In genomic region chr1:93373665-93374064, GRCm38 (mm10) we compare ENCODE assay signal across 29 mouse cellular contexts. TPM values are rescaled to one million over a fixed set of nuclear protein-coding genes. Genes with fewer than 3 reads are reported as not detected.
A peak's percentile ranks its signal among the peaks of the same experiment; 100 is the strongest.
DNase-seq lines count a peak whose midpoint lies in the region; ATAC-seq and TF ChIP-seq lines count a peak whose summit lies in the region.
"Had no signal": no experiment of that assay in that cellular context is flagged by ENCODE, and none has a peak within 500 bp of the region (broad histone marks: within the 10 kb centered on the region; RNA-seq: fewer than 3 reads in every experiment).

Gene Ano7, plus strand, starts transcription at chr1:93373930.

- no peaks in the 10 kb centered on the region for H3K27me3 ChIP-seq in kidney, embryonic 16.5 days (ENCODE audit: insufficient read depth, low read length)
- no peaks in the 10 kb centered on the region for H3K27me3 ChIP-seq in kidney, adult 2 months (replicated peaks; ENCODE audit: control insufficient read depth, insufficient read depth, low read length)
- no peaks in the 10 kb centered on the region for H3K27me3 ChIP-seq in stomach, embryonic 16.5 days (ENCODE audit: control insufficient read depth, insufficient read depth, low read length)
- H3K27me3 ChIP-seq: embryonic facial prominence, embryonic 13.5 days; forebrain, embryonic 13.5 days; lung, embryonic 15.5 days; neural tube, embryonic 15.5 days; Patski had no signal

- no peaks in the 10 kb centered on the region for H3K4me1 ChIP-seq in kidney, embryonic 16.5 days (ENCODE audit: insufficient read depth, low read length)
- H3K4me1 ChIP-seq in kidney, adult 2 months (ENCODE audit: control insufficient read depth, insufficient read depth, low read length), result no peaks in the 10 kb centered on the region
- H3K4me1 ChIP-seq in stomach, embryonic 16.5 days (ENCODE audit: control insufficient read depth, insufficient read depth, low read length), result peaks cover 4% of the 10 kb centered on the region; the same call in 1 of the 2 replicates
- H3K4me1 ChIP-seq: embryonic facial prominence, embryonic 13.5 days; forebrain, embryonic 13.5 days; heart, embryonic 10.5 days; lung, embryonic 15.5 days; neural tube, embryonic 15.5 days had no signal

- H3K27ac ChIP-seq in kidney, embryonic 16.5 days (ENCODE audit: low read length), result no peak within 1 kb of the TSS
- H3K27ac ChIP-seq in kidney, adult 2 months (ENCODE audit: insufficient read depth, low read depth, low read length), result no peak within 1 kb of the TSS
- H3K27ac ChIP-seq in stomach, embryonic 16.5 days (ENCODE audit: low read length), result no peak within 1 kb of the TSS
- H3K27ac ChIP-seq in gastrocnemius, adult 2 months, result no peak within 1 kb of the TSS
- H3K27ac ChIP-seq: embryonic facial prominence, embryonic 13.5 days; forebrain, embryonic 13.5 days; heart, embryonic 10.5 days; liver, embryonic 12.5 days; lung, embryonic 15.5 days; macrophage; neural tube, embryonic 15.5 days had no signal

- 77% methylated on average over 4 of the region's 4 CpGs for whole genome bisulfite sequencing in kidney, embryonic 16.5 days
- WGBS in kidney, adult 2 months, result 75% methylated on average over 4 of the region's 4 CpGs
- WGBS in large intestine, adult 2 months, result 28% methylated on average over 4 of the region's 4 CpGs
- WGBS in stomach, embryonic 16.5 days, result 55% methylated on average over 4 of the region's 4 CpGs

- H3K36me3 ChIP-seq in kidney, embryonic 16.5 days (ENCODE audit: insufficient read depth, low read length), result no peaks in the 10 kb centered on the region
- no peaks in the 10 kb centered on the region for H3K36me3 ChIP-seq in kidney, adult 2 months (ENCODE audit: control insufficient read depth, insufficient read depth, low read length)
- H3K36me3 ChIP-seq in stomach, embryonic 16.5 days (ENCODE audit: control insufficient read depth, insufficient read depth, low read length), result no peaks in the 10 kb centered on the region
- H3K36me3 ChIP-seq: embryonic facial prominence, embryonic 13.5 days; heart, embryonic 10.5 days; liver, embryonic 12.5 days; lung, embryonic 15.5 days; neural tube, embryonic 15.5 days had no signal

- ATAC-seq in kidney, embryonic 16.5 days (ENCODE audit: low FRiP score, low TSS enrichment), result 0 out of 2 replicates have a peak, but pooled peaks have one; percentile 19
- ATAC-seq in stomach, embryonic 16.5 days (ENCODE audit: insufficient read depth, low FRiP score), result peak; percentile 86; the same call in 1 of the 2 replicates
- ATAC-seq: activated CD4-positive, CD25-positive, alpha-beta regulatory T cell, adult 4 months; forebrain, embryonic 13.5 days; liver, embryonic 12.5 days; Patski had no signal

- H3K4me3 ChIP-seq in kidney, embryonic 16.5 days (ENCODE audit: low read length), result no peak within 1 kb of the TSS
- H3K4me3 ChIP-seq in kidney, adult 2 months (ENCODE audit: insufficient read depth, low read depth, low read length), result no peak within 1 kb of the TSS
- H3K4me3 ChIP-seq in stomach, embryonic 16.5 days (replicated peaks; ENCODE audit: low read length), result peak within 1 kb of the TSS; percentile 10; the same call in 1 of the 2 replicates
- no peak within 1 kb of the TSS for H3K4me3 ChIP-seq in gastrocnemius, adult 2 months
- H3K4me3 ChIP-seq: embryonic facial prominence, embryonic 13.5 days; forebrain, embryonic 13.5 days; heart, embryonic 10.5 days; liver, embryonic 12.5 days; lung, embryonic 15.5 days; neural tube, embryonic 15.5 days had no signal

- TF ChIP-seq POLR2A in kidney, adult 2 months (IDR thresholded peaks at IDR 0.05; ENCODE audit: low read depth, low read length), result no peak

- no peaks in the 10 kb centered on the region for H3K9me3 ChIP-seq in kidney, embryonic 16.5 days (ENCODE audit: low read length)
- H3K9me3 ChIP-seq in stomach, embryonic 16.5 days (replicated peaks; ENCODE audit: control insufficient read depth, low read length), result no peaks in the 10 kb centered on the region
- H3K9me3 ChIP-seq: embryonic facial prominence, embryonic 13.5 days; forebrain, embryonic 13.5 days; G1E; heart, embryonic 10.5 days; liver, embryonic 12.5 days; lung, embryonic 15.5 days; neural tube, embryonic 15.5 days had no signal

- intact Hi-C loops in gastrocnemius, adult 2 months (cut with DNase I), result no loop called here

- TF ChIP-seq CTCF in kidney, adult 2 months (conservative IDR thresholded peaks at IDR 0.05; ENCODE audit: insufficient read depth, insufficient read length, low read depth, low read length), result no peak
- no peak for TF ChIP-seq CTCF in gastrocnemius, adult 2 months (IDR thresholded peaks at IDR 0.05)

- DNase-seq in kidney, adult 2 months, result no peak
- DNase-seq in ZHBTc4 (ENCODE audit: low read depth, low spot score), result peak; percentile 20
- peak; percentile 14 for DNase-seq in large intestine, adult 2 months (ENCODE audit: low read depth, low spot score)
- DNase-seq in gastrocnemius, adult 2 months, result no peak
- DNase-seq in spleen, postnatal 36 days (ENCODE audit: low spot score in 2 of 2), result no peak
- DNase-seq: adrenal gland, postnatal 10 days; cerebellum, adult 2 months; cerebellum, postnatal 25 days; gastrocnemius, postnatal 10 days; kidney, postnatal 36 days; layer of hippocampus, adult 9-11 months; left cerebral cortex, postnatal 4 days; right cerebral cortex, adult 18-20 months; right cerebral cortex, postnatal 4 days; thymus, postnatal 25 days had no signal

- no peak within 1 kb of the TSS for H3K9ac ChIP-seq in kidney, embryonic 16.5 days (replicated peaks; ENCODE audit: low read length)
- H3K9ac ChIP-seq in stomach, embryonic 16.5 days (ENCODE audit: low read length), result no peak within 1 kb of the TSS
- H3K9ac ChIP-seq: embryonic facial prominence, embryonic 13.5 days; forebrain, embryonic 13.5 days; liver, embryonic 12.5 days; lung, embryonic 15.5 days; neural tube, embryonic 15.5 days had no signal

- no peak within 1 kb of the TSS for H3K4me2 ChIP-seq in kidney, embryonic 16.5 days (replicated peaks; ENCODE audit: low read depth, low read length)
- peak within 1 kb of the TSS; percentile 16; the same call in 1 of the 2 replicates for H3K4me2 ChIP-seq in stomach, embryonic 16.5 days (ENCODE audit: low read depth, low read length)
- H3K4me2 ChIP-seq: embryonic facial prominence, embryonic 13.5 days; forebrain, embryonic 13.5 days; liver, embryonic 12.5 days; lung, embryonic 15.5 days; neural tube, embryonic 15.5 days had no signal

RNA-seq across cellular contexts. Expression of gene Ano7, which starts in this region (rescaled TPM):
- polyA plus RNA-seq in kidney, embryonic 16.5 days (2015; fragmentation: Nextera tagmentation; extraction: Ambion mirVana), result 0.24 and 0.75 TPM in 2 replicates
- 0.04 and 0.05 TPM in 2 replicates for polyA plus RNA-seq in kidney, adult 2 months (2012; rRNA removed)
- 20.0 and 35.3 TPM in 2 replicates for polyA plus RNA-seq in large intestine, adult 2 months (2012; rRNA removed)
- 2.1 and 2.9 TPM in 2 replicates for polyA plus RNA-seq in stomach, embryonic 16.5 days (2015; fragmentation: Nextera tagmentation; extraction: Ambion mirVana)
- total RNA-seq in gastrocnemius, adult 2 months (2021), result not detected
- total RNA-seq: adrenal gland, postnatal 10 days; gastrocnemius, postnatal 10 days; granulocyte monocyte progenitor cell, adult 5-6 weeks; hematopoietic stem cell, adult 5-6 weeks had no signal
- polyA plus RNA-seq: forebrain, embryonic 13.5 days; G1E; macrophage; Patski had no signal

Comparison
In these comparisons a context has a peak if more than half of its experiments do, and no peak if none do; other contexts are left out.
1. Peak in ATAC-seq in kidney, embryonic 16.5 days; RNA of the gene not detected or under 1 TPM.
2. DNase-seq: peak in ZHBTc4 (single experiment) and large intestine, adult 2 months (single experiment); none in kidney, adult 2 months (single experiment), gastrocnemius, adult 2 months (single experiment) and spleen, postnatal 36 days (0 of 2).